Mouse (Mus musculus): Measurements from ENCODE around the gene Ttc3. TPM values are rescaled to one million over a fixed set of nuclear protein-coding genes. Genes with fewer than 3 reads are reported as not detected.
A peak's percentile ranks its signal among the peaks of the same experiment; 100 is the strongest.
"Not testable (repeated sequence)": the region's sequence is repeated elsewhere in the genome, so short reads cannot be mapped to it uniquely, and the experiment has no call there.

Gene Ttc3
- polyA plus RNA-seq, 1 experiment from 2014 or later, result 875 TPM

GRCm38 (mm10) chr16:94467337-94468055 is 97.1 kb downstream of the Ttc3 start:
- Histone ChIP-seq H3K27ac (ENCODE audit: low read length) (no peak overlapping the region), H3K27me3 (replicated peaks; ENCODE audit: control insufficient read depth, insufficient read depth, low read length) (no peaks in the 10 kb centered on the region), H3K9me3 (ENCODE audit: control insufficient read depth, low read length) (no peaks in the 10 kb centered on the region), H3K36me3 (ENCODE audit: control insufficient read depth, insufficient read depth) (peaks cover 62% of the 10 kb centered on the region), H3K4me3 (replicated peaks; ENCODE audit: low read length) (no peak overlapping the region), H3K9ac (replicated peaks; ENCODE audit: low read depth, low read length) (no peak overlapping the region), H3K4me1 (replicated peaks; ENCODE audit: control insufficient read depth, insufficient read depth, low read length) (peaks cover 10% of the 10 kb centered on the region), H3K4me2 (ENCODE audit: low read length) (no peak overlapping the region)
- no peak for ATAC-seq
- 84% methylated on average over 11 of the region's 11 CpGs for WGBS

- Histone ChIP-seq H3K36me3 (ENCODE audit: control insufficient read depth, insufficient read depth) (peaks cover 53% of the 10 kb centered on the region), H3K27me3 (replicated peaks; ENCODE audit: control insufficient read depth, insufficient read depth, low read length) (no peaks in the 10 kb centered on the region), H3K4me1 (replicated peaks; ENCODE audit: control insufficient read depth, insufficient read depth, low read length) (peaks cover 18% of the 10 kb centered on the region), H3K9ac (replicated peaks; ENCODE audit: low read depth, low read length) (no peak overlapping the region), H3K27ac (ENCODE audit: low read length) (no peak overlapping the region), H3K4me3 (replicated peaks; ENCODE audit: low read length) (no peak overlapping the region), H3K4me2 (ENCODE audit: low read length) (no peak overlapping the region), H3K9me3 (ENCODE audit: control insufficient read depth, low read length) (no peaks in the 10 kb centered on the region)
- no peak for ATAC-seq
- 91% methylated on average over 2 of the region's 2 CpGs for WGBS
Observed at GRCm38 (mm10) chr16:94468391-94468790, 98.0 kb downstream of the Ttc3 start.

- Histone ChIP-seq H3K4me1 (replicated peaks; ENCODE audit: control insufficient read depth, insufficient read depth, low read length) (peaks cover 18% of the 10 kb centered on the region), H3K4me2 (ENCODE audit: low read length) (peak overlapping the region; percentile 6), H3K4me3 (replicated peaks; ENCODE audit: low read length) (no peak overlapping the region), H3K36me3 (ENCODE audit: control insufficient read depth, insufficient read depth) (peaks cover 26% of the 10 kb centered on the region), H3K9me3 (ENCODE audit: control insufficient read depth, low read length) (no peaks in the 10 kb centered on the region), H3K27me3 (replicated peaks; ENCODE audit: control insufficient read depth, insufficient read depth, low read length) (no peaks in the 10 kb centered on the region), H3K9ac (replicated peaks; ENCODE audit: low read depth, low read length) (no peak overlapping the region), H3K27ac (ENCODE audit: low read length) (peak overlapping the region; percentile 83)
- 14% methylated on average over 8 of the region's 8 CpGs for WGBS
- peak; percentile 84 for ATAC-seq
Observed at GRCm38 (mm10) chr16:94472515-94472951, 102.1 kb downstream of the Ttc3 start.

- Histone ChIP-seq H3K9ac (replicated peaks; ENCODE audit: low read depth, low read length) (no peak overlapping the region), H3K36me3 (ENCODE audit: control insufficient read depth, insufficient read depth) (peaks cover 20% of the 10 kb centered on the region), H3K27me3 (replicated peaks; ENCODE audit: control insufficient read depth, insufficient read depth, low read length) (no peaks in the 10 kb centered on the region), H3K27ac (ENCODE audit: low read length) (peak overlapping the region; percentile 83), H3K4me2 (ENCODE audit: low read length) (peak overlapping the region; percentile 6; the same call in 1 of the 2 replicates), H3K4me1 (replicated peaks; ENCODE audit: control insufficient read depth, insufficient read depth, low read length) (peaks cover 18% of the 10 kb centered on the region), H3K9me3 (ENCODE audit: control insufficient read depth, low read length) (no peaks in the 10 kb centered on the region), H3K4me3 (replicated peaks; ENCODE audit: low read length) (no peak overlapping the region)
- WGBS, result 62% methylated on average over 11 of the region's 11 CpGs
- peak; percentile 57 for ATAC-seq
Observed at GRCm38 (mm10) chr16:94473086-94473822, 102.8 kb downstream of the Ttc3 start.

GRCm38 (mm10) chr16:94484752-94485535 is 114.5 kb downstream of the Ttc3 start:
- H3K4me1 ChIP-seq (replicated peaks; ENCODE audit: control insufficient read depth, insufficient read depth, low read length), result no peaks in the 10 kb centered on the region
- H3K4me2 ChIP-seq (ENCODE audit: low read length), result no peak overlapping the region
- H3K9ac ChIP-seq (replicated peaks; ENCODE audit: low read depth, low read length), result no peak overlapping the region
- no peak for ATAC-seq
- no peaks in the 10 kb centered on the region for H3K9me3 ChIP-seq (ENCODE audit: control insufficient read depth, low read length)
- H3K27ac ChIP-seq (ENCODE audit: low read length), result no peak overlapping the region
- no peak overlapping the region for H3K4me3 ChIP-seq (replicated peaks; ENCODE audit: low read length)
- no peaks in the 10 kb centered on the region for H3K27me3 ChIP-seq (replicated peaks; ENCODE audit: control insufficient read depth, insufficient read depth, low read length)
- no peaks in the 10 kb centered on the region for H3K36me3 ChIP-seq (ENCODE audit: control insufficient read depth, insufficient read depth)
- 84% methylated on average over 11 of the region's 11 CpGs for WGBS

- no peak for ATAC-seq
- no peaks in the 10 kb centered on the region for H3K36me3 ChIP-seq (ENCODE audit: control insufficient read depth, insufficient read depth)
Observed at GRCm38 (mm10) chr16:94487341-94487740, 116.9 kb downstream of the Ttc3 start.

GRCm38 (mm10) chr16:94489326-94489725 is 118.9 kb downstream of the Ttc3 start:
- no peaks in the 10 kb centered on the region for H3K9me3 ChIP-seq (ENCODE audit: control insufficient read depth, low read length)
- H3K4me1 ChIP-seq (replicated peaks; ENCODE audit: control insufficient read depth, insufficient read depth, low read length), result no peaks in the 10 kb centered on the region
- WGBS, result 96% methylated on average over 5 of the region's 5 CpGs
- H3K27me3 ChIP-seq (replicated peaks; ENCODE audit: control insufficient read depth, insufficient read depth, low read length), result no peaks in the 10 kb centered on the region
- H3K27ac ChIP-seq (ENCODE audit: low read length), result no peak overlapping the region
- no peak overlapping the region for H3K9ac ChIP-seq (replicated peaks; ENCODE audit: low read depth, low read length)
- no peak for ATAC-seq
- H3K4me3 ChIP-seq (replicated peaks; ENCODE audit: low read length), result no peak overlapping the region
- no peak overlapping the region for H3K4me2 ChIP-seq (ENCODE audit: low read length)
- H3K36me3 ChIP-seq (ENCODE audit: control insufficient read depth, insufficient read depth), result no peaks in the 10 kb centered on the region

More at GRCm38 (mm10) chr16:94487341-94487740, 116.9 kb downstream of the Ttc3 start:
- Histone ChIP-seq H3K9ac (replicated peaks; ENCODE audit: low read depth, low read length) (no peak overlapping the region), H3K9me3 (ENCODE audit: control insufficient read depth, low read length) (no peaks in the 10 kb centered on the region), H3K4me3 (replicated peaks; ENCODE audit: low read length) (no peak overlapping the region), H3K4me2 (ENCODE audit: low read length) (no peak overlapping the region), H3K27me3 (replicated peaks; ENCODE audit: control insufficient read depth, insufficient read depth, low read length) (no peaks in the 10 kb centered on the region), H3K27ac (ENCODE audit: low read length) (no peak overlapping the region), H3K4me1 (replicated peaks; ENCODE audit: control insufficient read depth, insufficient read depth, low read length) (no peaks in the 10 kb centered on the region)
- 85% methylated on average over 5 of the region's 5 CpGs for WGBS

GRCm38 (mm10) chr16:94497176-94497575 is 126.8 kb downstream of the Ttc3 start:
- not testable (repeated sequence) for H3K9ac ChIP-seq (replicated peaks; ENCODE audit: low read depth, low read length); H3K4me1 ChIP-seq (replicated peaks; ENCODE audit: control insufficient read depth, insufficient read depth, low read length); H3K27ac ChIP-seq (ENCODE audit: low read length); H3K4me2 ChIP-seq (ENCODE audit: low read length); H3K9me3 ChIP-seq (ENCODE audit: control insufficient read depth, low read length); H3K27me3 ChIP-seq (replicated peaks; ENCODE audit: control insufficient read depth, insufficient read depth, low read length); H3K4me3 ChIP-seq (replicated peaks; ENCODE audit: low read length); ATAC-seq
- WGBS, result 95% methylated on average over 7 of the region's 7 CpGs
- peaks cover 35% of the 10 kb centered on the region for H3K36me3 ChIP-seq (ENCODE audit: control insufficient read depth, insufficient read depth)

GRCm38 (mm10) chr16:94497911-94498310 is 127.5 kb downstream of the Ttc3 start:
- no peak overlapping the region for H3K4me2 ChIP-seq (ENCODE audit: low read length)
- no peak overlapping the region for H3K27ac ChIP-seq (ENCODE audit: low read length)
- H3K4me3 ChIP-seq (replicated peaks; ENCODE audit: low read length), result no peak overlapping the region
- peaks cover 35% of the 10 kb centered on the region for H3K36me3 ChIP-seq (ENCODE audit: control insufficient read depth, insufficient read depth)
- ATAC-seq, result peak; percentile 54; the same call in 1 of the 2 replicates
- no peak overlapping the region for H3K9ac ChIP-seq (replicated peaks; ENCODE audit: low read depth, low read length)
- no peaks in the 10 kb centered on the region for H3K9me3 ChIP-seq (ENCODE audit: control insufficient read depth, low read length)
- H3K27me3 ChIP-seq (replicated peaks; ENCODE audit: control insufficient read depth, insufficient read depth, low read length), result no peaks in the 10 kb centered on the region
- H3K4me1 ChIP-seq (replicated peaks; ENCODE audit: control insufficient read depth, insufficient read depth, low read length), result no peaks in the 10 kb centered on the region
- WGBS, result 74% methylated on average over 5 of the region's 5 CpGs

Data from forebrain, embryonic 16.5 days (tissue).